Mouse (Mus musculus): Measurements from ENCODE around the gene Kctd11. TPM values are rescaled to one million over a fixed set of nuclear protein-coding genes. Genes with fewer than 3 reads are reported as not detected.
A peak's percentile ranks its signal among the peaks of the same experiment; 100 is the strongest.

Gene Kctd11
- total RNA-seq, 2 experiments from 2014 or later, result 4.1 to 4.2 TPM

DNA sequence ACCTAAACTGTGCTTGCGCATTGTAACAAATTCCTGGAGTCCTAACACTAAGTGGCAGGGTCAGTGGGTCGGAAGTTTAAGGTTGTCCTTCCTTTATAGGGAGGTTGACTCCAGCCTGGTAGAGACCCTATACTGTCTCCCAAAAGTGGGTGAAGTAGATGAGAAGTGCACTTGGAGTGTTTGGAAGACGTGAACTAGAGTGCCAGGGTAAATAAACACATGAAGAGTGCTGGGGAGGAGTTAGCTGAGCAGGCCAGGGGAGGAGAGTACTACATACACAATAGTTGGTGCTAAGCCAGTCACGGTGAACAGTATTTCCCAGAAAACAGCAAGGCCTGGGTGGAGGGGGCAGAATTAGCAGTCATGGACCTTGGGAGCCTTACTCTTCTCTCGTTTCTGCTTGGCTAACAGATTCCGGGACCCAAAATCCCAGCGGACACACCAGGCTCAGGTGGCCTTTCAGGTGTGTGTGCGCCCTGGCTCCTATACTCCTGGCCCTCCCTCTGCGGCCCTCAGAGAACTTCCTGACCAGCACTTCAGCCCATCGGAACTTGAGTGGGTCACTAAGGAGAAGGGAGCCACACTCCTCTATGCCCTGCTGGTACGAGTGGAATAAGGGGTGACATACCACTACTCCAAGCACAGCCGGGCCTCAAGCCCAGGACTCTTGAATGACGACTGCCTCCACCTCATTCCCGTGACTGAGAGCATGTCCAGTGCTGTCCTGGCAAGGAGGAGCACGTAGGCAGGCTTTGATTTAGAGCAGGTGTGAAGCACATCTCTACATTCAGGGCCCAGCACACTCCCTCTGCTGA, 31.7 kb upstream of the Kctd11 start:
- no peak for DNase-seq

DNA sequence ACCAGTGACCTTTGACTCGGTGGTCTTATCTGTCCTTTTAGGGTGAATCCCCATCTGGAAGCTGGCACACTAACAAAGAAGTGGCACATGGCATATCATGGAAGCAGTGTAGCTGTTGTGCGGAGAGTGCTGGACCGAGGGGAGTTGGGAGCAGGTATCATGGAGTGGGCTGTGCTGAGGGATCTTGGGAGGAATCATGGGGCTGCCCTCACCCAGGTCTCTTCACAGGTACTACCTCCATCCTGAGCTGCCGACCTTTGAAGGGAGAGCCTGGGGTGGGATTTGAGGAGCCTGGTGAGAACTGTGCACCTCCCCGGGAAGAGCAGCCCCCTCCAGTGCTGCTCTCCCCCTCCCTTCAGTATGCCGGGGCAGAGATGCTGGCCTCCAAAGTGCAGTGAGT, 30.5 kb upstream of the Kctd11 start:
- no peak for DNase-seq

DNA sequence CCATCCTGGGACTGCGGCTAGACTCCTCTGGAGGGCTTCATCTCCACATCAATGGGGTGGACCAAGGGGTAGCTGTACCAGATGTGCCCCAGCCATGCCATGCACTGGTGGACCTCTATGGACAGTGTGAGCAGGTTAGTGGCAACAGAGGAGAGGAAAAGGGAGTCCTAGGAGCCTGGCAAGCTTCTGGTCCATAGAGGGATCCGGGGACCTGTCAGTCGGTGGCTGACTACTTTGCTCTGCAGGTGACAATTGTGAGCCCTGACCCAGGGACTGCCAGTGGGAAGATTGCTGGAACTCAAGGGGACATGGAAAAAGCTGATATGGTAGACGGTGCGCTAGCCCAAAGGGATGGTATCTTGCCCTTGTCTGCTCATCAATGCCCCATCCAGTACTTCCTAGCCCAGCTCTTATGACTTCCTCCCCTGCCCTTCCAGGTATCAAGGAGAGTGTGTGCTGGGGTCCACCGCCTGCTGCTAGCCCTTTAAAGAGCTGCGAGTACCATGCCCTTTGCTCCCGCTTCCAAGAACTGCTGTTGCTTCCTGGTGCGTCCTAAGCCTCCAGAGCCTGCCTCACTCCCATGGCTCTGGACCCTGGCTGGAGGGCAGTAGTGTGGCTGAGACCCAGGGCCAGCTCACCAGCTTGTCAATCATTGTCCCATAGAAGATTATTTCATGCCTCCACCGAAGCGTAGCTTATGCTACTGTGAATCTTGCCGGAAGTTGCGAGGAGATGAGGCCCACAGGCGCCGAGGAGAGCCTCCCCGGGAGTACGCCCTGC, 29.8 kb upstream of the Kctd11 start:
- no peak for DNase-seq

DNA sequence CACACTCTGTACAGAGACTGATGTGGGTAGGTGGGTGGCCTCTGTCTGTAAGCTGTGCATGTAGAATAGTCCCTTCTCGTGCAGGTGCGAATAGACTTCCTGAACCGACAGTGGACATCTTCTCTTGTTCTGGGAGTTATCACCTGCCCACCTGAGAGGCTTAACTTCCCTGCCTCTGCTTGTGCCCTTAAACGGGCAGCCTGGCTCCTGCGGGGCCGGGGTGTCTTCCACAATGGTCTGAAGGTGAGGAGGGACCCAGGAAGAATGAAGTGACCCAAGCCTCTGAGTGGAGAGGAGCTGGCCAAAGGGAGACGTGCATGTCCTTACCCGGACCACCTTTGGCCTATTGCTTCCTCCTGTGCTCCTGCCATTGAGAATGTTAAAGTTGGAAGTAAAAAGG, 29.0 kb upstream of the Kctd11 start:
- DNase-seq, result no peak

DNA sequence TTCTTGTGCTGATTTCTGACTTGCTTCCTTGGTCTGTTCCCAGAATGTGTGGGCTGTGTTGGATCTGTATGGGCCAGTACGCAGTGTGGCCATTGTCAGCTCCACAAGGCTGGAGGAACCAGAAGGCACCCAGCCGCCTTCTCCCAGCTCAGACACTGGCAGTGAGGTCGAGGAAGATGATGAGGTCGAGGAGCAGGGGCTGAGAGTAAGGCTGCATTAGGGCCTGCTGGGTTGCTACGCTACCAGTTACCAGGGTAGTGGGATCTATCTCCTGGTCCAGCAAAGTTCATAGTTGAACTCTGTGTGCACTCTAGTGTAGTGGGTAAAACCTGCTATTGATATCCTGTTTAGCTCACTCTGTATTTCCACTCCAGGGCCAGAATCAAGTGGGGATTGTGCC, 28.0 kb upstream of the Kctd11 start:
- no peak for DNase-seq

DNA sequence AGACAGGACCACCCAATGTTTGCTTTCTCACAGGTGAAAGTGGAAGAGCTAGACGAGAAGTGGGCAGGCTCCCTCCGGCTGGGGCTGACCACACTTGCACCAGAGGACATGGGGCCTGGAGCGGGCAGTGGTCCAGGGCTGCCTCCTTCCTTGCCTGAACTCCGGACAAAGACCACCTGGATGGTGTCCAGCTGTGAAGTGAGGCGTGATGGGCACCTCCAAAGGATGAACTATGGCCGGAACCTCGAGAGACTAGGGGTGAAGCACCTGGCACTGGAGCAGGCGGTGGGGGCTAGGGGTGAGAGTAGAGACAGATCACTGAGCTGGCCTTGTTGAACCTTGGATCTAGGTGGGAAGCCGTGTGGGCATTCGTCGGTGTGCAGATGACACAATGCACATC, 27.4 kb upstream of the Kctd11 start:
- no peak for DNase-seq

DNA sequence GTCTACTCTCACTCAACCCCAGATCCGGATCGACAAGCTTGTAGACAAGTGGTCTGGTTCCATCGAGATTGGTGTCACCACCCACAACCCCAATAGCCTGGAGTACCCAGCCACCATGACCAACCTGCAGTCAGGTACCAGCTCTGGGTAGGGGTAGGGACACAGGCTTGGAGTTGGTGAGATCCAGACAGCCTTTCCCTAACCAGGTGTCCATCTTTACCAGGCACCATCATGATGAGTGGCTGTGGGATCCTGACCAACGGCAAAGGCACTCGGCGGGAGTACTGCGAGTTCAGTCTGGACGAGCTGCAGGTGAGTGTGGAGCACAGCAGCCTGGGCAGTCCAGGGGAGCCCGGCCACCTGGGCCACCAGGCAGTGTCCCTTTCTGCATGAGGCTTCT, 23.1 kb upstream of the Kctd11 start:
- no peak for DNase-seq

DNA sequence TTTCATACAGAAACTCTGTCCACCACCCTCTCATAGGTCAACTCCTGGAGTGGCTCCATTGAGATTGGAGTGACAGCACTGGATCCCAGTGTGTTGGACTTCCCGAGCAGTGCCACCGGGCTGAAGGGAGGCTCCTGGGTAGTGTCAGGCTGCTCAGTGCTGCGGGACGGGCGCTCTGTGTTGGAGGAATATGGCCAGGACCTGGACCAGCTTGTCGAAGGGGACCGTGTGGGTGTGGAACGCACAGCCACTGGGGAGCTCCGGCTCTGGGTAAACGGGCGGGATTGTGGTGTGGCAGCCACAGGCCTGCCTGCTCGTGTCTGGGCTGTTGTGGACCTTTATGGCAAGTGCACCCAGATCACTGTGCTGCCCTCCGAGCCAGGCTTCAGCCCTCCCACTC, 21.8 kb upstream of the Kctd11 start:
- DNase-seq, result no peak

DNA sequence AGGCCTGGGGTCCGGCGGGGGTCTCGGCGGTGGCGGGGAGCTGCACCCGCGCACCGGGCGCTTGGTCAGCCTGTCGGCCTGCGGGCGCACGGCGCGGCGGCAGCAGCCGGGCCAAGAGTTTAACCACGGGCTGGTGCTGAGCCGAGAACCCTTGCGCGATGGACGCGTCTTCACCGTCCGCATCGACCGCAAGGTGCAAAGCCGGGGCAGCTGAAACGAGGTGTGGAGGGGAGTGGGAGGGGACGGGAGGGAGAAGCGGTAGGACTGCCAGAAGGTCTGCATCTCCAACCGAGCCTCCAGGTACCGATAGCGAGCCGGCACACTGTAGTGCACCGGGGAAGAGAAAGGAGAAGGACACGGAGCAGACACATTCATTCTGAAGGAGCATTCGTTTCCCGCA, 20.8 kb upstream of the Kctd11 start:
- DNase-seq, result no peak

DNA sequence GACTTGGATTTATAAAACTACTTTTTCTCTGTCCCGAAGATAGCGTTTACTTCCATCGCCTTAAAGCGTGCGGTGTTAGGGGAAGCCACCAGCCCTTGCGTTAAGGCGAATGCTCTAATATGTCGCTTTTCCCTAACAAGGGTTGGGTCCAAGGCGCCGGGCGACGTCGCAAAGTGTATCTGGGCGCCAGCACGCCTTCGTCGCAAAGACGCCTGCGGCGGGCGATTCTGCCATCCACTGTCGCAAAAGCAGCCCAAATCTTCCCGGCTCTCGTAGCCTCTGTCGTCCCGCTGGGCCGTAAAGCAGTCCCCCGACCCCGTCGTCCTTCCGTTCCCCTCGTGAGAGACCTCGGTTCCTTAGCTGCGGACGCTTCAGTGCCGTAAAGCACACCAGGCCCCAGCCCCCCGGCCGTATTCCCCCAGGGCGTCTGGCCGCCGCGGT, 20.2 kb upstream of the Kctd11 start:
- DNase-seq, result peak; percentile 95

DNA sequence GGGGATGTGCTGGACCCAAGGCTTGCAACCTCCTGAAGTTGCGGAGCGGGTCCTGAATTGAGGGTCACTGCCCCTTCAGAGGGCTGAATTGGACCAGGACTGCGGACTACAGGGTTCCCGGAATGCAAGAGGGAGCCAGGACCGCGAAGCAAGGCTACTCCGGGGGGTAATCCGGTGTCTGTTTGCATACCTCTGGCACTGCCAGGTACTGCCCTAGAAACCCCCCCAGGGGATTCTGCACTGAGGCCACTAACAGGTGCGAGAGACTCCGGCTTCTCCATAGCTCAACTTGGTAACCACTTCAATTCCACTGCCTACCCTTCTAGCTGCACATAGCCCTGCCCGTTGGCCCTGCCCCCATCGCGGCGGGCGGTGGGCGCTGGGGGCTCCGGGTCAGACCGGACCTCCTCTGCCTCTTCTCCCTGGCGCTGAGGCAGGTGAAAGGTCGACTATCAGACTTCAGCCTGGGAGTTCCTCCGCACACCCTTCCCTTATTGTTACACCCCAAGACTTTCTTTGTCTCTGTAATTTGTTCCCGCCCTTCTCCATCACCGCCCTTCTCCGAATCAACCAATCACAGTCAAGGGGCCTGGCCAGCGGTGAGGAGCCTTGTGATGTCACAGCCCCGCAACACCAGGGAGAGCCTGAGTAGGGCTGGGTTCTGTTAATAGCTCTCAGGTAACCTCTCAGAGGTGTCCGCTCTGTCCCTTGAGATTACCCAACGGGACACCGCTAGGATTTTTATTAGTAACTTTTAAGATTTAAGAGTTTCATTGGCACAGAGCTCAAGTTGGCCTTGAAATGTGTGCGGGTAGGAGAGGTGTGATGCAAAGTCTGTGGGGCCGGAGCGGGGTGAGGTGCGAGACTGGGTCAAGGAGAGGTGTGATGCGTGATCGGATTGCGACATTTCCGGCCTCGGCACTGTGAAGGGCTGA, 19.5 kb upstream of the Kctd11 start, which contains the start of the genes 2810408A11Rik and Neurl4:
TSS of gene 2810408A11Rik (minus strand) at position 517 of the 935 bp plus-strand sequence.
TSS of gene Neurl4 (plus strand) at position 602 of the 935 bp plus-strand sequence.
- DNase-seq, result peak; percentile 91

DNA sequence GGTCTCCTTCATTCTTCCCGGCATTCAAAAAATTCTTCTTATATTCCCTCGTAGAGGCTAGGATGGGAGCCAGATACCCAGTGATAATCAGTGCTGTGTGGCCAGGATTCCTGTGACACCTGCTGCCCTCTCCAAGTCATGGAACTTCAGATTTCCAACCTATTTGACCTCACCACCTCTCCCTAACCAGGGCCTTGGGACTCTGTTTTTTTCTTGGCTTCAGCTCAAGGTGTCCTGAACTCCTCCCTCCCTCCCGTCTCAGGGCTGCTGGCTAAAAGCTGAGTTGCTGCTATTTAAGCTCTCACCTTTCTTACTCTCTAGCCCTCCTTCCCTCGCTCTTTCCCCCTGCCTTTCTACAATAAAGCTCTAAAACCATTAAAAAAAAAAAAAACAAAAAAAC, 18.7 kb upstream of the Kctd11 start:
- no peak for DNase-seq

DNA sequence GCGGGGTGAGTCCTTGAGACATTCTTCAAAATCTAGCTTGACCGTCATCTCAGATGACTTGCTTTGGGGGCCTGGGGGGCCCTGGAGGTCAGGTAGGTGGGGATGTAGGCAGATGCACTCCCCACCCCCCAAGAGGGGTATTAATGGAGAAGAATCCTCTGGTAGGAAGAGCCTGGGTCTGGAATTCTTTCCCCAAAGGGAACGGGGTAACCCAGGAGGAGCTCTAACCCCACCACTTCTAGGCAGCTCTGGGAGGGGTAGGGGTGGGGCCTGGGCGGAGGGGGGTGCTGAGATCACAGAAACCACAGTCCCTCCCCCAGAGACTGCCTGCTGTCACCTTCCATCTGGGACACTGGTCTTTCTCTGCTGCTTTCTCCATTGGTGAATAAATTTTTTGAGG, 14.1 kb upstream of the Kctd11 start, which contains the start of gene Acap1:
TSS of gene Acap1 (minus strand) at position 249 of the 400 bp plus-strand sequence.
- no peak for DNase-seq

DNA sequence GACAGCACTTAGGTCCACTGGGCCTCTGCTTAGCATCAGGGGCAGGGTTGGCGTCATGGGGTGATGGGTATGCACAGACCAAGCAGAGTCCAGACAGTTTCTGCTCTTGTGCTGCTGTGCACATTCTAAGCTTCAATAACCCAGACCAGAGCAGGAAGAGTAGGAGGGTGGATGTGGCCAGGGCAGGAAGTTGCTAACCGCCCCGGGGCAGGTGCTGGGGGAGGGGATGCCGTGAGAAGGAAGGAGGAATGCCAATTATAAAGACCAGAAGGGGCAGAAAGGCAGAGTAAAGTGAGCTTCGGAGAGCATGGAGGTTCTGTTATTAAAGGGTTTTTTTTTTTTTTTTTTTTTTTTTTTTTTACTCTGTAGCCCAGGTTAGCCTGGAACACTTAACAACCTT, 13.5 kb upstream of the Kctd11 start:
- no peak for DNase-seq

DNA sequence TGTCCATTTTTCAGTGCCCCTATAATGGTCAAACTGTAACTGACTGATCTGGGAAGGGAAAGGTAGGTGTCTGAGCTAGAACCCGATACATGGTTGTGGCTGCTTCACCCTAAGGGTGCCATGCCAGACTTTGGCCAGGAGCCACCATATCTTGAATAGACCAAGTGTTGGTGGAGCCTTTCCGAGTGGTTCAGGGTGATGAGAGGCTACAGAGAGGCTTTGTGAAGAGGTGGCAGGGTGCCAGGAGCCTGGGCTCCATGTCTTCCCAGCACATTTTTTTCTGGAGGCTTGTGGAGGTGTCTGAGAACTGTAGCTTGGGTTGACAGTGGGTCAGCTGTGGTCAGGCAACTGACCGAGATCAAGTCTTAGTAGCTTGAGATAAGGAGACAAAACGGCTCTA, 10.3 kb upstream of the Kctd11 start:
- no peak for DNase-seq

DNA sequence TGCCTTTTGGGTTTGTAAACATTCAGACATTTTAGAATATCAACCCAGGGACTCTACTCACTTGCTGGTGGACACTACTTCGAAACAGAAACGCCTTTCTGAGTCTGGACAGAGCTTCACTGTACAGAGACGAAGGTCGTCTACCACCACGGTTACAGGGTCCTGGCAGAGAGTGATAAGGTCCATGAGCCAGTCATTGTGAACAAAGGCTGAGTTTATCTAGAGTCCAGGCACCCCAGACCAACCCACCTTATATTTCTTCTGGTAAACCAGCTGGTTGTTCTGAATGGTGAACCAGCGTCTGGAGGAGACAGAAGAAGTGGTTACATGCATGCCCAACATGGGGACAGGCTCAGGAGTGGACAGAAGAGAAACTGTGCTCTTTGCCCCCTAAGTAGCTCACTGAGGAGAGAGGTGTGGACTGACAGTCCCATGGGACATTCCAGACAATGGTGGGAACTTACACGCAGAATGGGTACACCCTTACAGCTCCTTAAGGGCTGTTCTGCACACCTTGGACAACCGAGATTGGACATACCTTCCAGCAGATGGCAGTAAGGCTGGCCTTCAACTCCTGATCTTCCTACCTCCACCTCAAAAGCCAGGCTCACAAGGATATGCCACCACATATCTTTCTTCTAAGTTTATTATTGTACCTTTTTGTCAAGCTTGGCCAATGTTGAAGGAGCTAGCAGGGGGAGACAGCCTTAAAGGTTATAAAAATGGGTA, 5.9 kb upstream of the Kctd11 start:
- DNase-seq, result no peak

DNA sequence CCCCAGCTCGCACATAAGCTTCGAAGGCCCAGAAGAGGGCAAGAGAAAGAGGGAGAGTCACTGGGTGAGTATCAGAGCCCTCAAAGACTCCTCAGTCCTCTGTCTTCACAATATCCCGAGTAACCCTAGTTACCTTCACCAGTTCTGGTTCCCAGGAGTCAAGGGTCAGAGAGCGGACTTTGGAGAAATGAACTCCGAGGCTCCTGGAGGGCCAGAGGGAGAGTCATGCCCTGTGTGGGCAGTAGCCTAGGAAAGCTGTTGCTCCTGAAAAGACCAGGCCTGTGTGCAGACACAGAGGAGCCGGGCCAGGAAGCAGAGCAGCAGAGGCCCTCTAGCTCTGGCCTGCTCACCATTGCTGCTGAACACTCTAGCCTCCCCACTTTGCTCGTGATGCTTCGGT, 3.5 kb upstream of the Kctd11 start:
- no peak for DNase-seq

DNA sequence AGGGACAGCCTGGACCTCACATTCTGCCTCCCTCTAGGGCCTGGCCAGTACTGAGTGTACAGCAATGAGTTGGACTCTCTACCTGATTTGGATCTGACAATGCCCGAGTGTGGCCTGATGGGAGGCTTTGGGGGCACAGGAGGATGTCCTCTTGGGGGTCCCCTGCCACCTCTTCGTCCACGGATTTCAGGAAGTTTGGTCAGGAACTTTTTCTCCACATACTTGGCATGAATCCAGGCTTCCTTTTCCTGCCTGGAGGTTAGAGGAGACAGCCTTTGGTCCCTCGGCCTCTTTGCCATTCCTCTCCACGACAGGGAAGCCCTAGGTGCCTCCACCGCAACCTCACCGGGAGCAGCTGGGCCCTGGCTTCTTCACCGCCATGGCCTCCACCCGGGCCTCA, 3.0 kb upstream of the Kctd11 start:
- no peak for DNase-seq

DNA sequence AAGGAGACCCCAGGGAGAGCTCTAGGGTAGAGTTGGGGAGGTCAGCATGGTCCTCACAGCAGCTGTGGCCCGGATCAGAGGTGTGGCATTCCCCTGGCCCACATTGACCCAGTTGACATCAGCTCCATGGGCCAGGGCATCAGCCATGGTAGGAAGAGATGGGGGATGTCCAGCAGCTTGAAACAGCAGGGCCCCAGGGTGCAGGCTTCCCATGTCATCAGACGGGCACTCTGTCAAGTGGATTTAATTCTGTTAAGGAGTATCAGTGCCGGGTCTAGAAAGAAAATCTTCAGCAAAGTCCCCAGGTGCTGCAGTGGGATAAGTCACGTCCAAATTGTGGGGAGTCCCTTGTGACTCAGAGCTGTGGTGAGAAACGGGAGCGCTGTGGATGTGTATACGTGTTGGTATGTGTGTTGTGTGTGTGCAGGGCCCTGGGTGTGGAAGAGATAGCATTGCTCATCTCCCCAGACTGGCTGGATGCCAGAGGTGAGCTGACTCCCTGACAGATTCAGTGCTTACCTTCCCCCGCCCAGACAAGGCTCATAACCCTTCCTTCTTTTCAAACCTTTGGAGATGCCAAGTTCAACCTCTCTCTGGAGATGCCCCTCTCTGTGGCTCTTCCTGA, 2.4 kb upstream of the Kctd11 start:
- no peak for DNase-seq

DNA sequence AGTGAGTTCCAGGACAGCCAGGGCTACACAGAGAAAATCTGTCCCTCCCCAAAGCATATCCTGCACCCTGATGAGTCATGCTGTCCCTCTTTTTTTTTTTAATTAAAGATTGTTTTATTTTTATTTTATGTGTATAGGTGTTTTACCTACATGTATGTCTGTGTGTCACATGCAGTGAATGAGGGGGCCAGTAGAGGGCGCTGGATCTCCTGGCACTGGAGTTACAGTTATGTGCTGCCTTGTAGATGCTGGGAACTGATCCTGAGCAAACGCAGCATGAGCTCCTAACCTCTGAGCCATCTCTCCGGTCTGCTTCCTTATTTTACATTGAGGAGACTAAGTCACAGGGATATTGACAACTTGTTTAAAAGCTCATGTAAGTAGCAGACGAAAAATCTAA, 1.9 kb upstream of the Kctd11 start:
- DNase-seq, result peak; percentile 49
